Mouse (Mus musculus): ENCODE measurements around the gene Higd1b. TPM values are rescaled to one million over a fixed set of nuclear protein-coding genes. Genes with fewer than 3 reads are reported as not detected.
A peak's percentile ranks its signal among the peaks of the same experiment; 100 is the strongest.

Higd1b gene
- polyA plus RNA-seq (2016; fragmentation: Nextera tagmentation; extraction: Ambion mirVana) = not detected in 2 replicates

- no peak within 1 kb of the TSS for H3K27ac ChIP-seq
- no peak for DNase-seq (ENCODE audit: low spot score)
- peaks cover 3% of the 10 kb centered on the region; the same call in 1 of the 2 replicates for H3K27me3 ChIP-seq (ENCODE audit: insufficient read depth, poor library complexity, severe bottlenecking)
- no peaks in the 10 kb centered on the region for H3K4me1 ChIP-seq (replicated peaks)
- WGBS = 77% methylated on average over 4 of the region's 4 CpGs
- peaks cover 48% of the 10 kb centered on the region for H3K36me3 ChIP-seq
- no peak within 1 kb of the TSS for H3K4me3 ChIP-seq
- no peaks in the 10 kb centered on the region for H3K9me3 ChIP-seq
Observed at GRCm38 (mm10) chr11:102835549-102835948, at the start of gene Higd1b. TSS of gene Higd1b (plus strand) at chr11:102835849.

- Histone ChIP-seq H3K36me3 (no peaks in the 10 kb centered on the region), H3K4me3 (no peak overlapping the region), H3K4me1 (replicated peaks) (peaks cover 13% of the 10 kb centered on the region; the same call in 1 of the 2 replicates), H3K27me3 (ENCODE audit: insufficient read depth, poor library complexity, severe bottlenecking) (no peaks in the 10 kb centered on the region), H3K27ac (no peak overlapping the region), H3K9me3 (no peaks in the 10 kb centered on the region)
- no peak for DNase-seq (ENCODE audit: low spot score)
- WGBS = 82% methylated on average over 5 of the region's 5 CpGs
Observed at GRCm38 (mm10) chr11:102787688-102788177, 47.9 kb upstream of the Higd1b start.

GRCm38 (mm10) chr11:102791682-102792445 is 43.8 kb upstream of the Higd1b start:
- peaks cover 9% of the 10 kb centered on the region; the same call in 1 of the 2 replicates for H3K4me1 ChIP-seq (replicated peaks)
- H3K4me3 ChIP-seq = no peak overlapping the region
- no peaks in the 10 kb centered on the region for H3K9me3 ChIP-seq
- DNase-seq (ENCODE audit: low spot score) = no peak
- H3K27me3 ChIP-seq (ENCODE audit: insufficient read depth, poor library complexity, severe bottlenecking) = no peaks in the 10 kb centered on the region
- H3K36me3 ChIP-seq = peaks cover 19% of the 10 kb centered on the region
- WGBS = 67% methylated on average over 14 of the region's 14 CpGs
- no peak overlapping the region for H3K27ac ChIP-seq

GRCm38 (mm10) chr11:102794157-102794556 is 41.5 kb upstream of the Higd1b start:
- no peaks in the 10 kb centered on the region for H3K27me3 ChIP-seq (ENCODE audit: insufficient read depth, poor library complexity, severe bottlenecking)
- peaks cover 42% of the 10 kb centered on the region for H3K36me3 ChIP-seq
- H3K27ac ChIP-seq = no peak overlapping the region
- WGBS = 74% methylated on average over 8 of the region's 8 CpGs
- H3K9me3 ChIP-seq = no peaks in the 10 kb centered on the region
- peaks cover 9% of the 10 kb centered on the region; the same call in 1 of the 2 replicates for H3K4me1 ChIP-seq (replicated peaks)
- no peak for DNase-seq (ENCODE audit: low spot score)
- no peak overlapping the region for H3K4me3 ChIP-seq

GRCm38 (mm10) chr11:102803453-102803852 is 32.2 kb upstream of the Higd1b start:
- no peak overlapping the region for H3K27ac ChIP-seq
- no peak for DNase-seq (ENCODE audit: low spot score)
- no peaks in the 10 kb centered on the region for H3K4me1 ChIP-seq (replicated peaks)
- no peaks in the 10 kb centered on the region for H3K27me3 ChIP-seq (ENCODE audit: insufficient read depth, poor library complexity, severe bottlenecking)
- 89% methylated on average over 5 of the region's 5 CpGs for WGBS
- peaks cover 86% of the 10 kb centered on the region for H3K36me3 ChIP-seq
- H3K4me3 ChIP-seq = no peak overlapping the region
- H3K9me3 ChIP-seq = 0 out of 2 replicates have a peak, but pooled peaks cover 8% of the 10 kb centered on the region

GRCm38 (mm10) chr11:102808246-102808645 is 27.4 kb upstream of the Higd1b start:
- no peaks in the 10 kb centered on the region for H3K4me1 ChIP-seq (replicated peaks)
- DNase-seq (ENCODE audit: low spot score) = no peak
- no peak overlapping the region for H3K27ac ChIP-seq
- H3K27me3 ChIP-seq (ENCODE audit: insufficient read depth, poor library complexity, severe bottlenecking) = no peaks in the 10 kb centered on the region
- WGBS = 86% methylated on average over 5 of the region's 5 CpGs
- no peak overlapping the region for H3K4me3 ChIP-seq
- peaks cover 60% of the 10 kb centered on the region for H3K36me3 ChIP-seq
- 0 out of 2 replicates have a peak, but pooled peaks cover 8% of the 10 kb centered on the region for H3K9me3 ChIP-seq

- Histone ChIP-seq H3K27me3 (ENCODE audit: insufficient read depth, poor library complexity, severe bottlenecking) (no peaks in the 10 kb centered on the region), H3K9me3 (no peaks in the 10 kb centered on the region), H3K27ac (no peak overlapping the region), H3K4me1 (replicated peaks) (peaks cover 14% of the 10 kb centered on the region), H3K4me3 (no peak overlapping the region), H3K36me3 (peaks cover 38% of the 10 kb centered on the region)
- 80% methylated on average over 4 of the region's 4 CpGs for WGBS
- DNase-seq (ENCODE audit: low spot score) = no peak
Observed at GRCm38 (mm10) chr11:102810721-102811485, 24.7 kb upstream of the Higd1b start.

GRCm38 (mm10) chr11:102814881-102815280 is 20.8 kb upstream of the Higd1b start:
- no peak for DNase-seq (ENCODE audit: low spot score)
- H3K4me1 ChIP-seq (replicated peaks) = peaks cover 42% of the 10 kb centered on the region

GRCm38 (mm10) chr11:102818121-102819020 is 17.3 kb upstream of the Higd1b start:
- Histone ChIP-seq H3K4me3 (peak overlapping the region; percentile 85), H3K4me1 (replicated peaks) (peaks cover 45% of the 10 kb centered on the region), H3K27ac (peak overlapping the region; percentile 99), H3K27me3 (ENCODE audit: insufficient read depth, poor library complexity, severe bottlenecking) (peaks cover 8% of the 10 kb centered on the region; the same call in 1 of the 2 replicates), H3K36me3 (0 out of 2 replicates have a peak, but pooled peaks cover 3% of the 10 kb centered on the region), H3K9me3 (no peaks in the 10 kb centered on the region)
- under 1% methylated on average over 91 of the region's 92 CpGs for WGBS
- peak; percentile 67 for DNase-seq (ENCODE audit: low spot score)

More at GRCm38 (mm10) chr11:102814881-102815280, 20.8 kb upstream of the Higd1b start:
- peaks cover 22% of the 10 kb centered on the region for H3K36me3 ChIP-seq
- no peaks in the 10 kb centered on the region for H3K27me3 ChIP-seq (ENCODE audit: insufficient read depth, poor library complexity, severe bottlenecking)
- no peak overlapping the region for H3K4me3 ChIP-seq
- no peak overlapping the region for H3K27ac ChIP-seq
- no peaks in the 10 kb centered on the region for H3K9me3 ChIP-seq

GRCm38 (mm10) chr11:102819021-102819782 is 16.4 kb upstream of the Higd1b start, which contains the start of gene Gjc1:
TSS of gene Gjc1 (minus strand) at chr11:102819700.
- H3K4me1 ChIP-seq (replicated peaks) = peaks cover 45% of the 10 kb centered on the region
- no peaks in the 10 kb centered on the region for H3K36me3 ChIP-seq
- peaks cover 8% of the 10 kb centered on the region; the same call in 1 of the 2 replicates for H3K27me3 ChIP-seq (ENCODE audit: insufficient read depth, poor library complexity, severe bottlenecking)
- peak within 1 kb of the TSS; percentile 85 for H3K4me3 ChIP-seq
- peak within 1 kb of the TSS; percentile 99 for H3K27ac ChIP-seq
- peak; percentile 80 for DNase-seq (ENCODE audit: low spot score)
- H3K9me3 ChIP-seq = no peaks in the 10 kb centered on the region
- under 1% methylated on average over 76 of the region's 97 CpGs for WGBS

GRCm38 (mm10) chr11:102819783-102820385 is 15.8 kb upstream of the Higd1b start:
- peak overlapping the region; percentile 85 for H3K4me3 ChIP-seq
- no peaks in the 10 kb centered on the region for H3K9me3 ChIP-seq
- no peak for DNase-seq (ENCODE audit: low spot score)
- WGBS = 8% methylated on average over 14 of the region's 14 CpGs
- H3K36me3 ChIP-seq = no peaks in the 10 kb centered on the region
- H3K4me1 ChIP-seq (replicated peaks) = peaks cover 40% of the 10 kb centered on the region
- peak overlapping the region; percentile 99 for H3K27ac ChIP-seq
- peaks cover 8% of the 10 kb centered on the region; the same call in 1 of the 2 replicates for H3K27me3 ChIP-seq (ENCODE audit: insufficient read depth, poor library complexity, severe bottlenecking)

All from hindbrain, embryonic 10.5 days (tissue).